Mouse (Mus musculus): Measurements from ENCODE around the gene Pak4. TPM values are rescaled to one million over a fixed set of nuclear protein-coding genes. Genes with fewer than 3 reads are reported as not detected.
"Not testable (repeated sequence)": the region's sequence is repeated elsewhere in the genome, so short reads cannot be mapped to it uniquely, and the experiment has no call there.

Gene Pak4
- polyA plus RNA-seq, 1 experiment: 33.4 TPM

DNA sequence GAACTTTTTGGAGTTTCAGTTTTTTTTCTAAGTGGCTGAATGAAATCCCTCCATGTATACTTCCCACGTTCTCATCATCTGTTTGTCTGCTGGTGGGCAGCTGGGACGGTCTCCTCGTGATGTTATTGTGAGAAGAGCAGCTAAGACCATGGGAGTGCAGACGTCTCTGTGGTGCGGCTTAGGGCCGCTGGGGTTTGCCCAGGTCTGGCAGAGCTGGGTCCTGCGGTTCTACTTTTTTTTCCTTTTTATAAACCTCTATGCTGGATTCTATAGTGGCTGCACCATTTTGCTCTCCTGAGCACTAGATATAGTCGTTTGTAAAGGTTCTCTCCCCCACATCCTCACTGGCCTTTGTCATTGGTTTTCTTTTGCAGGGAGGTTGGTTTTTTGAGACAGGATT lies 86.5 kb downstream of the Pak4 start:
- TF ChIP-seq CTCF (IDR thresholded peaks at IDR 0.05; ENCODE audit: control insufficient read depth, insufficient read depth, insufficient read length) (no peak), MYOG (IDR thresholded peaks at IDR 0.05; ENCODE audit: control insufficient read depth, extremely low read depth, insufficient read length) (no peak), USF1 (IDR thresholded peaks at IDR 0.05; ENCODE audit: low read depth) (no peak), FOSL1 (IDR thresholded peaks at IDR 0.05; ENCODE audit: insufficient read depth, low read length, poor library complexity, severe bottlenecking) (no peak), MYOD1 (IDR thresholded peaks at IDR 0.05; ENCODE audit: control insufficient read depth, insufficient read length, low read depth) (no peak), CEBPB (IDR thresholded peaks at IDR 0.05; ENCODE audit: low read depth) (no peak), MAX (IDR thresholded peaks at IDR 0.05) (no peak)
- no peak overlapping the region for H3K4me3 ChIP-seq (ENCODE audit: insufficient read depth, poor library complexity, severe bottlenecking)
- H3K79me2 ChIP-seq (ENCODE audit: control insufficient read depth, insufficient read depth): no peaks in the 10 kb centered on the region
- H3K36me3 ChIP-seq (ENCODE audit: control insufficient read depth, insufficient read depth): no peaks in the 10 kb centered on the region
- H3K79me3 ChIP-seq (ENCODE audit: low read depth): no peaks in the 10 kb centered on the region
- H3ac ChIP-seq (ENCODE audit: control insufficient read depth, insufficient read length, low read depth): no peak overlapping the region
- peaks cover 20% of the 10 kb centered on the region for H3K27me3 ChIP-seq (ENCODE audit: control insufficient read depth, insufficient read depth, insufficient read length)

DNA sequence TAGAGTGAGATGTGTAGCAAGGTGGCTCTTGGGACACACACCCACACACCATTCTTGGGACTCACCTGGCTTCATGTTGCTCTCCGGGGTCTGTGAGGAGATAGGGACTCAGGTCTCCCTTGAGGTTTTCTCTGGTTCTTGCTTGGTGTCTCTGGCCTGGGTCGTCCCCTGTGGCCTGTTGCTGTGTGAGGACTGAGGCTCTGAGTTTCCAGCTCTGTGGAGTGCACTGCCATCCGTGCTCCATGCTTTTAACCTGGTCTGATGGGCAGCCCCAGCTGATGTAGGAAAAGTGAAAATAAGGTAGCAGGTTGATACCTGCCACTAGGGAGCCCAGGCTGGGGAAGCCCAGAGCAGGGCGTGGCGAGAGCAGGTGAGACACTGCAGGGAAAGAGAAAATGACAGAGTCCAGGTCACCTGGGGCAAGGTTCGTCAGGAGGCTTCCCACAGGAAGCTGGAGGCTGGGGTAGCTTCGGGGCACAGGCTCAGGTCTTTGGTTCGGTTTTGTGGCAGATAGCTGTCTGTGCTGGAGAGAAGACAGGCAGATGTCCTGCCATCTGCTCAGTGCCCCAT lies 87.5 kb downstream of the Pak4 start, which contains the start of gene Ifnl2:
TSS of gene Ifnl2 (minus strand) at position 51 of the 570 bp plus-strand sequence.
- not testable (repeated sequence) for H3K4me3 ChIP-seq (ENCODE audit: insufficient read depth, poor library complexity, severe bottlenecking); H3K79me3 ChIP-seq (ENCODE audit: low read depth); H3K79me2 ChIP-seq (ENCODE audit: control insufficient read depth, insufficient read depth); H3ac ChIP-seq (ENCODE audit: control insufficient read depth, insufficient read length, low read depth); H3K36me3 ChIP-seq (ENCODE audit: control insufficient read depth, insufficient read depth)
- peaks cover 17% of the 10 kb centered on the region for H3K27me3 ChIP-seq (ENCODE audit: control insufficient read depth, insufficient read depth, insufficient read length)

DNA sequence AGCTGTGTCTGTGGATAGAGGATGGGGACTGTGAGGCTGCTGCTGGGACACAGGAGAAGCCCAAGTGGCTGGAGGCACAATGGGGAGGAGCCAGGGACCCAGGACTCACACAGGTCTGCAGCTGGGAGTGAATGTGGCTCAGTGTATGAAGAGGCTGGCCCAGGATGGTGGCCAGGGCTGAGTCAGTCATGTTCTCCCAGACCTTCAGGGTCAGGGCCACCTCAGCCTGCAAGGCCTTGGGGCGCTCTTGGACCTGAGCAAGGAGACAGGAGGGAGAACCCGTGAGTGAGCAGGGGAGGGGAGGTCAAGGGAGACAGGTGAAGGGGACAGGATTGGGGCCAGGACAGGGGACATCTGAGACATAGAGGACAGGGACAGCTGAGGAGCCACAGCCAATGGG lies 88.9 kb downstream of the Pak4 start:
- H3K4me3 ChIP-seq (ENCODE audit: insufficient read depth, poor library complexity, severe bottlenecking); H3K79me3 ChIP-seq (ENCODE audit: low read depth); H3K79me2 ChIP-seq (ENCODE audit: control insufficient read depth, insufficient read depth); H3K36me3 ChIP-seq (ENCODE audit: control insufficient read depth, insufficient read depth); H3ac ChIP-seq (ENCODE audit: control insufficient read depth, insufficient read length, low read depth): not testable (repeated sequence)
- H3K27me3 ChIP-seq (ENCODE audit: control insufficient read depth, insufficient read depth, insufficient read length): peaks cover 22% of the 10 kb centered on the region

Small RNAs within 50 kb of the gene (microRNA-seq; reads per million reads assigned to microRNA genes)
- gene Mir7049 (ENCODE audit: borderline microRNAs expressed): 0.64 reads per million, percentile 13 among the genes with 10 or more reads in this experiment

Other genes with a start within 250 kb of the Pak4 start
- 6,019 TPM for gene Rps16, start 247.5 kb downstream of the Pak4 start, polyA plus RNA-seq (2012; fragmentation: generic; extraction: Trizol)
- gene Plekhg2, start 225.6 kb downstream of the Pak4 start, polyA plus RNA-seq (2012; fragmentation: generic; extraction: Trizol): 29.0 TPM
- gene Zfp36, start 217.9 kb downstream of the Pak4 start, polyA plus RNA-seq (2012; fragmentation: generic; extraction: Trizol): 11.2 TPM
- 55.6 TPM for gene Med29, start 205.5 kb downstream of the Pak4 start, polyA plus RNA-seq (2012; fragmentation: generic; extraction: Trizol)
- 44.3 TPM for gene Paf1, start 205.2 kb downstream of the Pak4 start, polyA plus RNA-seq (2012; fragmentation: generic; extraction: Trizol)
- gene Gmfg, start 160.7 kb downstream of the Pak4 start, polyA plus RNA-seq (2012; fragmentation: generic; extraction: Trizol): not detected
- gene Lrfn1, start 146.2 kb downstream of the Pak4 start, polyA plus RNA-seq (2012; fragmentation: generic; extraction: Trizol): not detected
- not detected for gene Ifnl2, start 87.7 kb downstream of the Pak4 start, polyA plus RNA-seq (2012; fragmentation: generic; extraction: Trizol)
- not detected for gene Ifnl3, start 75.3 kb downstream of the Pak4 start, polyA plus RNA-seq (2012; fragmentation: generic; extraction: Trizol)
- gene Sycn, start 57.3 kb downstream of the Pak4 start, polyA plus RNA-seq (2012; fragmentation: generic; extraction: Trizol): not detected
- gene Nccrp1, start 50.9 kb downstream of the Pak4 start, polyA plus RNA-seq (2012; fragmentation: generic; extraction: Trizol): not detected
- gene Samd4b, start within 50 bp of the Pak4 start, polyA plus RNA-seq (2012; fragmentation: generic; extraction: Trizol): 42.6 TPM
- gene Acp7, start 33.1 kb upstream of the Pak4 start, polyA plus RNA-seq (2012; fragmentation: generic; extraction: Trizol): not detected
- gene Fbxo27, start 94.7 kb upstream of the Pak4 start, polyA plus RNA-seq (2012; fragmentation: generic; extraction: Trizol): 0.01 TPM
- gene Fbxo17, start 118.6 kb upstream of the Pak4 start, polyA plus RNA-seq (2012; fragmentation: generic; extraction: Trizol): 9.8 TPM
- gene Mrps12, start 143.6 kb upstream of the Pak4 start, polyA plus RNA-seq (2012; fragmentation: generic; extraction: Trizol): 193 TPM
- gene Sars2, start 143.8 kb upstream of the Pak4 start, polyA plus RNA-seq (2012; fragmentation: generic; extraction: Trizol): 18.1 TPM
- not detected for gene Ccer2, start 158.0 kb upstream of the Pak4 start, polyA plus RNA-seq (2012; fragmentation: generic; extraction: Trizol)
- gene Sirt2, start 168.6 kb upstream of the Pak4 start, polyA plus RNA-seq (2012; fragmentation: generic; extraction: Trizol): 48.9 TPM
- gene Nfkbib, start 169.3 kb upstream of the Pak4 start, polyA plus RNA-seq (2012; fragmentation: generic; extraction: Trizol): 45.1 TPM
- 0.09 TPM for gene Rinl, start 190.8 kb upstream of the Pak4 start, polyA plus RNA-seq (2012; fragmentation: generic; extraction: Trizol)
- 303 TPM for gene Hnrnpl, start 210.4 kb upstream of the Pak4 start, polyA plus RNA-seq (2012; fragmentation: generic; extraction: Trizol)
- gene Ech1, start 227.0 kb upstream of the Pak4 start, polyA plus RNA-seq (2012; fragmentation: generic; extraction: Trizol): 106 TPM
- gene Lgals4, start 235.7 kb upstream of the Pak4 start, polyA plus RNA-seq (2012; fragmentation: generic; extraction: Trizol): 0.25 TPM